Mouse (Mus musculus) liver, adult 2 months (tissue): ENCODE results near the gene Akap5. TPM values are rescaled to one million over a fixed set of nuclear protein-coding genes. Genes with fewer than 3 reads are reported as not detected.

Experiments used
- DNase-seq: peaks from one replicate; pipeline ENCODE4 v3.0.0-alpha.2; 2011; ENCODE audit warnings: low read depth, low spot score; ENCODE audit errors: extremely low read depth
- H3K27ac ChIP-seq: fragments of 200-500 bp; replicated peaks from 2 replicates; pipeline ENCODE4 v1.5.1; 2012; ENCODE audit warnings: low read depth, mild to moderate bottlenecking, control low read depth, inconsistent platforms, low read length; ENCODE audit not compliant: insufficient read depth
- H3K27me3 ChIP-seq: fragments of 200-500 bp; 2 replicates; pipeline ENCODE4 v1.6.1; 2012; ENCODE audit warnings: mild to moderate bottlenecking, moderate library complexity, low read length, inconsistent platforms; ENCODE audit not compliant: control insufficient read depth, insufficient read depth
- H3K36me3 ChIP-seq: fragments of 200-500 bp; 2 replicates; pipeline ENCODE4 v1.6.1; 2012; ENCODE audit warnings: low read length, inconsistent platforms; ENCODE audit not compliant: control insufficient read depth, insufficient read depth
- H3K4me1 ChIP-seq: fragments of 200-500 bp; 2 replicates; pipeline ENCODE4 v1.6.1; 2011; ENCODE audit warnings: low read length; ENCODE audit not compliant: control insufficient read depth, insufficient read depth
- H3K4me3 ChIP-seq: fragments of 200-500 bp; 2 replicates; pipeline ENCODE4 v1.5.1; 2011; ENCODE audit warnings: low read depth, mild to moderate bottlenecking, control low read depth, low read length, moderate library complexity; ENCODE audit not compliant: insufficient read depth
- H3K79me2 ChIP-seq: fragments of 200-500 bp; 2 replicates; pipeline ENCODE4 v1.6.1; 2012; ENCODE audit warnings: inconsistent platforms, mild to moderate bottlenecking, low read length, moderate library complexity; ENCODE audit not compliant: control insufficient read depth, insufficient read depth
- H3K9ac ChIP-seq: fragments of 200-500 bp; 2 replicates; pipeline ENCODE4 v1.6.1; 2012; ENCODE audit warnings: low read depth, mild to moderate bottlenecking, control low read depth, inconsistent platforms, low read length
- CTCF ChIP-seq: fragments of 200-500 bp; IDR thresholded peaks from 2 replicates; pipeline ENCODE4 v1.5.1; 2011; ENCODE audit warnings: low read depth, low read length, control low read depth
- POLR2A ChIP-seq: fragments of 200-500 bp; IDR thresholded peaks from 2 replicates; pipeline ENCODE4 v1.6.1; 2011; ENCODE audit warnings: low read length, control low read depth; ENCODE audit not compliant: insufficient read depth; ENCODE audit errors: extremely low read depth
- WGBS: fragments of 180-500 bp; shearing (Covaris S2); methylation state at CpG from one replicate; pipeline ENCODE4 v1.1.7; 2018; 5-methylcytosine and 5-hydroxymethylcytosine counted together
- polyA plus RNA-seq: library from polyadenylated mRNA; depleted of rRNA; stranded (reverse); fragments of >200 nt; gene quantifications from 2 replicates; pipeline ENCODE4 v1.2.3, GENCODE M21; 2012; rRNA removed
- total RNA-seq: library from RNA; depleted of rRNA; stranded (reverse); fragments of >200 nt; gene quantifications from 2 replicates; pipeline ENCODE4 v1.2.3, GENCODE M21; 2014; rRNA removed

Akap5 gene
- total RNA-seq: 1.1 and 1.2 TPM in 2 replicates
- polyA plus RNA-seq: 0.12 and 0.17 TPM in 2 replicates

DNA sequence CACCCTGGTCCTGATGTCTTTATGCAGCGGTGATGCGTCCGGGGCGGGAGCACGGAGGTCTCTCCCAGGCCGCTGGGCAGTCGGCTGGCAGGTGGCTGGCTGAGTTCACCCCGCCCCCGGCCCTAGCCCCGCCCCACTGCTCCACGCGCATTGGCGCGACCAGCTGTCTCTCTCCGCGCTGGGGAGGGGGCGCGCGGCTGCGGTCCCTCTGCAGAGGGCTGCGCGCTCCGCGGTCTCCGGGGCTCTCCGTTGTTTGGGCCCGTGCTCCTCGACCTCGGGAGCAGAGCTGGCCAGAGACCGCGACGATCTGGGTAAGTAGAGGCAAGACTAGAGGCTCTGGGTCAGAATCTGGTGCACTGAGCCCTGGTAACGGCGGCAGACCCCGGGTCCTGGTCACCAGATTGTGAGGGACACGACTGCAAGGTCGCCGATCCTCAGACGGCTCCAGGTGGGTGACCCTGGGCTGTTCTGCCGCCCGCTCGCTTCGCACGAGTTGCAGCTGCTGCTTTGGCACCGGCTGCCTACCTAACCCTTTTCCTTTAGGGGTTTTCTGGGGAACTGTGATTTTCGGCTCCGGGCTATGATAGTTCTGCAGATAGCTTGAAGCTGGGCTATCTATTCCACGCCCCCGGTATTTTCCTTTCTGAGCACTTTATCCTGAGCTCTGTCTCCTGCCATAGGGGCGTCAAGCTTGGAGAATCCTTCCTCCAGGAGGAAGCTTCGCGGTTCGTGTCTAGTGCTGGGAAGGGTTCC lies at the start of gene Akap5:
Gene Akap5 (plus strand): TSS at position 213 of the 753 bp plus-strand sequence.
- DNase-seq: no peak
- H3K4me3 ChIP-seq: peak within 1 kb of the TSS; percentile 40; the same call in 1 of the 2 replicates
- no peak within 1 kb of the TSS for H3K9ac ChIP-seq
- H3K27ac ChIP-seq: no peak within 1 kb of the TSS
- H3K79me2 ChIP-seq: no peaks in the 10 kb centered on the region
- WGBS: 47% methylated on average over 53 of the region's 53 CpGs
- H3K4me1 ChIP-seq: no peaks in the 10 kb centered on the region
- H3K27me3 ChIP-seq: no peaks in the 10 kb centered on the region
- TF ChIP-seq CTCF (no peak), POLR2A (no peak)
- peaks cover 41% of the 10 kb centered on the region for H3K36me3 ChIP-seq

DNA sequence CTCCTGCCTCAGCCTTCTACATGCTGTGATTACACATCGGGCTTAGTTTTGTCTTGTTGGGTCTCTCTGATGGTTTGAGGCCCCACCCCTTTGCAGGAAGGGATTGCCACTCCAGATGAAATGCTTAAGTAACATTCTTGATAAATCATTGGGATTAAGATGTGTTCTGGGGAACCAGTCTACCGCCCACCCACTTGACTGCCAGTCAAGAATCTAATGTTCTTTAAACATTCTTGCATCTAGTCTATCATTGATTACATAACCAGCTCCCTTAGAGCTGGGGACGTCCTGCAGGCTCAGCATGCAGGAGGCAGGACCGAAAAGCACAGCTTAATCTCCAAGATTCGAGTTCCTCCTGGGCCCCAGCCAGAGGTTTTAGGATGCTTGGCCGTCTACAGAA lies 46.5 kb upstream of the Akap5 start:
- DNase-seq: no peak
- Histone ChIP-seq H3K9ac (no peak overlapping the region), H3K4me3 (no peak overlapping the region), H3K27ac (no peak overlapping the region), H3K36me3 (peaks cover 27% of the 10 kb centered on the region), H3K27me3 (no peaks in the 10 kb centered on the region), H3K4me1 (peaks cover 31% of the 10 kb centered on the region), H3K79me2 (peaks cover 3% of the 10 kb centered on the region; the same call in 1 of the 2 replicates)
- TF ChIP-seq POLR2A (no peak), CTCF (no peak)
- WGBS: 48% methylated on average over 6 of the region's 6 CpGs

GRCm38 (mm10) chr12:76280556-76280955 lies 44.1 kb upstream of the Akap5 start:
- Histone ChIP-seq H3K9ac (no peak overlapping the region), H3K27ac (peak overlapping the region; percentile 41), H3K36me3 (peaks cover 49% of the 10 kb centered on the region), H3K79me2 (peaks cover 3% of the 10 kb centered on the region; the same call in 1 of the 2 replicates), H3K4me3 (no peak overlapping the region), H3K27me3 (no peaks in the 10 kb centered on the region), H3K4me1 (peaks cover 21% of the 10 kb centered on the region)
- WGBS: 53% methylated on average over 9 of the region's 9 CpGs
- no peak for TF ChIP-seq CTCF
- no peak for TF ChIP-seq POLR2A
- peak; percentile 82 for DNase-seq

- Histone ChIP-seq H3K36me3 (peaks cover 52% of the 10 kb centered on the region), H3K79me2 (peaks cover 3% of the 10 kb centered on the region; the same call in 1 of the 2 replicates), H3K9ac (no peak overlapping the region), H3K27ac (peak overlapping the region; percentile 41), H3K4me3 (no peak overlapping the region), H3K27me3 (no peaks in the 10 kb centered on the region), H3K4me1 (peaks cover 21% of the 10 kb centered on the region)
- WGBS: 19% methylated on average over 2 of the region's 2 CpGs
- DNase-seq: peak; percentile 69
- TF ChIP-seq POLR2A (no peak), CTCF (no peak)
Observed at GRCm38 (mm10) chr12:76281111-76281660, 43.5 kb upstream of the Akap5 start.

- DNase-seq: peak; percentile 82
- no peak overlapping the region for H3K9ac ChIP-seq
- H3K36me3 ChIP-seq: peaks cover 48% of the 10 kb centered on the region
- H3K27ac ChIP-seq: peak overlapping the region; percentile 1
- peaks cover 21% of the 10 kb centered on the region for H3K4me1 ChIP-seq
- 8% methylated on average over 4 of the region's 4 CpGs for WGBS
- no peaks in the 10 kb centered on the region for H3K27me3 ChIP-seq
- H3K79me2 ChIP-seq: peaks cover 3% of the 10 kb centered on the region; the same call in 1 of the 2 replicates
- no peak for TF ChIP-seq POLR2A
- TF ChIP-seq CTCF: no peak
- H3K4me3 ChIP-seq: no peak overlapping the region
Observed at GRCm38 (mm10) chr12:76282132-76282531, 42.6 kb upstream of the Akap5 start.

DNA sequence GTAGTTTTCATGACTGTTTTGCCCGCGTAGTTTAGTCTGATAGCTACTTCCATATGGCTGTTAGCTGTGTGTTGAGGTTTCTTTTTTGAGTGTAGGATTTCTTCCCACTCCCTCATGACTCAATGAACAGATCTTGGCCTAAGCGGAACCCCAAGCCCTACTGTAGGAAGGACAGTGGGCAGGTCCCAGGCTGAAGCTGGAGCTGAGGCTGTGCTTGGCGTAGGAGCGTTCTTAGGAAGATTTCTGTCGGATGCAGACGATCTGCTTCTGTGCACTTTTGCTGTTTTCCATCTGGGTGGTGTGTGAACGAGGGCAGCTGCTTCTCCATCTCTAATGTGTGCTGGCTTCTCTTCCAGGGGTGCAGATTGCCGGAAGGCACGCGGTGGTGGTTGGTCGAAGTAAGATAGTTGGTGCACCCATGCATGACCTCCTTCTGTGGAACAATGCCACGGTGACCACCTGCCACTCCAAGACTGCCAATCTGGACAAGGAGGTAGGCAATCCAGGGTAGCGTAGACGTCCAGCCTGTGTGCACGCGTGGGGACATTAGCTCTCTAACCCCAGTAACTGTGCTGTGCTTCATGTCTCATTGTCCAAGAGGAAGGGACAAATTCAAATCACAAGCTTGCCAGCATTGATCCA lies 42.0 kb upstream of the Akap5 start:
- peaks cover 50% of the 10 kb centered on the region for H3K36me3 ChIP-seq
- no peak overlapping the region for H3K4me3 ChIP-seq
- H3K9ac ChIP-seq: no peak overlapping the region
- no peak for TF ChIP-seq POLR2A
- no peak for TF ChIP-seq CTCF
- 72% methylated on average over 17 of the region's 17 CpGs for WGBS
- H3K4me1 ChIP-seq: peaks cover 21% of the 10 kb centered on the region
- no peak for DNase-seq
- H3K79me2 ChIP-seq: peaks cover 3% of the 10 kb centered on the region; the same call in 1 of the 2 replicates
- no peaks in the 10 kb centered on the region for H3K27me3 ChIP-seq
- peak overlapping the region; percentile 7; the same call in 1 of the 2 replicates for H3K27ac ChIP-seq
